Mouse (Mus musculus) heart, adult 8-10 months (tissue): ENCODE data around the gene Inpp5k. TPM values are rescaled to one million over a fixed set of nuclear protein-coding genes. Genes with fewer than 3 reads are reported as not detected.
A peak's percentile ranks its signal among the peaks of the same experiment; 100 is the strongest.
"Not testable (repeated sequence)": the region's sequence is repeated elsewhere in the genome, so short reads cannot be mapped to it uniquely, and the experiment has no call there.

ENCODE experiments used
- DNase-seq: peaks from one replicate; pipeline ENCODE4 v3.0.0; 2022; ENCODE audit warnings: low spot score
- total RNA-seq, 4 experiments: library from RNA; stranded (reverse); gene quantifications; 2 replicates each; pipeline ENCODE4 v1.2.4; 2022

Gene Inpp5k
- total RNA-seq, 4 experiments from 2014 or later: 29.3 to 34.3 (median 32.3) TPM

GRCm38 (mm10) chr11:75677881-75678746, 47.3 kb downstream of the Inpp5k start:
- no peak for DNase-seq

- peak; percentile 98 for DNase-seq
These were observed 48.1 kb downstream of the Inpp5k start, which contains the start of gene Crk for GRCm38 (mm10) chr11:75678747-75679438. Gene Crk (plus strand): TSS chr11:75679259.

- peak; percentile 65 for DNase-seq
These were observed 48.8 kb downstream of the Inpp5k start for GRCm38 (mm10) chr11:75679439-75680171.

GRCm38 (mm10) chr11:75684462-75684861, 53.7 kb downstream of the Inpp5k start:
- DNase-seq: no peak

- DNase-seq: no peak
These were observed 54.2 kb downstream of the Inpp5k start for GRCm38 (mm10) chr11:75684956-75685355.

GRCm38 (mm10) chr11:75687343-75687993, 56.7 kb downstream of the Inpp5k start:
- DNase-seq: no peak

GRCm38 (mm10) chr11:75688132-75688531, 57.3 kb downstream of the Inpp5k start:
- DNase-seq: no peak

GRCm38 (mm10) chr11:75689977-75690376, 59.2 kb downstream of the Inpp5k start:
- no peak for DNase-seq

- DNase-seq: no peak
These were observed 60.3 kb downstream of the Inpp5k start for GRCm38 (mm10) chr11:75691047-75691446.

GRCm38 (mm10) chr11:75693570-75693969, 62.8 kb downstream of the Inpp5k start:
- no peak for DNase-seq

GRCm38 (mm10) chr11:75697464-75697863, 66.7 kb downstream of the Inpp5k start:
- DNase-seq: not testable (repeated sequence)

Other genes with a start within 250 kb of the Inpp5k start
- gene Serpinf1, start 208.3 kb upstream of the Inpp5k start, total RNA-seq: 10 to 100 TPM; 13.2 to 18.3 (median 16.8) TPM
- not detected for gene Serpinf2, start 191.4 kb upstream of the Inpp5k start, total RNA-seq
- gene Wdr81, start 176.3 kb upstream of the Inpp5k start, total RNA-seq: 10 to 100 TPM in 1 of 4 experiments, 1 to 10 TPM in 3; 7.9 to 10.1 (median 8.8) TPM
- 1 to 10 TPM; 2.8 to 5.1 (median 4.0) TPM for gene Tlcd2, start 169.3 kb upstream of the Inpp5k start, total RNA-seq
- 10 to 100 TPM; 92.4 to 99.5 (median 94.6) TPM for gene Prpf8, start 144.2 kb upstream of the Inpp5k start, total RNA-seq
- gene Rilp, start 120.9 kb upstream of the Inpp5k start, total RNA-seq: 10 to 100 TPM; 47.8 to 61.5 (median 56.2) TPM
- gene Scarf1, start 117.4 kb upstream of the Inpp5k start, total RNA-seq: 1 to 10 TPM; 6.3 to 8.5 (median 7.4) TPM
- 10 to 100 TPM; 13.2 to 22.8 (median 20.1) TPM for gene Slc43a2, start 99.3 kb upstream of the Inpp5k start, total RNA-seq
- gene Pitpna, start 42.9 kb upstream of the Inpp5k start, total RNA-seq: 100 to 1,000 TPM in 3 of 4 experiments, 10 to 100 TPM in 1; 89.5 to 110 (median 105) TPM
- 10 to 100 TPM; 84.0 to 98.9 (median 92.7) TPM for gene Myo1c, start 19.5 kb downstream of the Inpp5k start, total RNA-seq
- gene Crk, start 48.3 kb downstream of the Inpp5k start, total RNA-seq: 10 to 100 TPM; 73.0 to 84.5 (median 75.2) TPM
- gene Ywhae, start 101.9 kb downstream of the Inpp5k start, total RNA-seq: 100 to 1,000 TPM; 471 to 532 (median 523) TPM
- under 1 TPM; 0.23 to 1.00 (median 0.64) TPM for gene Doc2b, start 165.1 kb downstream of the Inpp5k start, total RNA-seq